ENCODE assay signal across 8 mouse cellular contexts in genomic region chr6:84590961-84591745, GRCm38 (mm10). TPM values are rescaled to one million over a fixed set of nuclear protein-coding genes. Genes with fewer than 3 reads are reported as not detected.
DNase-seq lines count a peak whose midpoint lies in the region; ATAC-seq and TF ChIP-seq lines count a peak whose summit lies in the region.

No protein-coding gene starts in this region.

- H3K4me1 ChIP-seq in hindbrain, embryonic 11.5 days (replicated peaks; ENCODE audit: control insufficient read depth, insufficient read depth, low read length) = peaks cover 2% of the 10 kb centered on the region; the same call in 1 of the 2 replicates
- peaks cover 27% of the 10 kb centered on the region; the same call in 1 of the 2 replicates for H3K4me1 ChIP-seq in kidney, postnatal 0 days (replicated peaks; ENCODE audit: insufficient read depth, low read length)

- WGBS in hindbrain, embryonic 11.5 days = 58% methylated on average over 6 of the region's 6 CpGs
- WGBS in kidney, postnatal 0 days = 46% methylated on average over 6 of the region's 6 CpGs

- H3K9ac ChIP-seq in hindbrain, embryonic 11.5 days (ENCODE audit: low read depth, low read length) = peak overlapping the region; percentile 57; the same call in 1 of the 2 replicates
- no peak overlapping the region for H3K9ac ChIP-seq in kidney, postnatal 0 days (ENCODE audit: low read depth, low read length)

- TF ChIP-seq CTCF in kidney, postnatal 0 days (IDR thresholded peaks at IDR 0.05; ENCODE audit: low read depth) = no peak

- peak overlapping the region; percentile 32 for H3K4me3 ChIP-seq in hindbrain, embryonic 11.5 days (ENCODE audit: low read depth, low read length)
- H3K4me3 ChIP-seq in kidney, postnatal 0 days (replicated peaks; ENCODE audit: low read depth, low read length) = no peak overlapping the region

- H3K9me3 ChIP-seq in hindbrain, embryonic 11.5 days (ENCODE audit: control insufficient read depth, low read length) = no peaks in the 10 kb centered on the region
- H3K9me3 ChIP-seq in kidney, postnatal 0 days (replicated peaks; ENCODE audit: low read length) = no peaks in the 10 kb centered on the region

- 0 out of 2 replicates have a peak overlapping the region, but pooled peaks have one; percentile 17 for H3K27ac ChIP-seq in hindbrain, embryonic 11.5 days (ENCODE audit: low read depth, low read length)
- H3K27ac ChIP-seq in kidney, postnatal 0 days = no peak overlapping the region

- no peaks in the 10 kb centered on the region for H3K36me3 ChIP-seq in hindbrain, embryonic 11.5 days (ENCODE audit: control insufficient read depth, insufficient read depth, low read length)
- no peaks in the 10 kb centered on the region for H3K36me3 ChIP-seq in kidney, postnatal 0 days (ENCODE audit: insufficient read depth, low read length)

- peak; percentile 2 to 7 for DNase-seq in layer of hippocampus, postnatal 10 days (ENCODE audit: low spot score in 2 of 2)
- DNase-seq in layer of hippocampus, postnatal 14 days (ENCODE audit: low spot score in 2 of 2) = no peak
- peak; percentile 26 for DNase-seq in adipocyte (ENCODE audit: low spot score)
- peak; percentile 6 for DNase-seq in hindbrain, embryonic 11.5 days (ENCODE audit: low spot score)
- peak; percentile 36 for DNase-seq in kidney, postnatal 0 days (ENCODE audit: low spot score)
- no peak for DNase-seq in cerebellum, adult 9-10 months
- no peak for DNase-seq in embryo, embryonic 9.5 days (ENCODE audit: extremely low spot score)

- no peak for ATAC-seq in hindbrain, embryonic 11.5 days (ENCODE audit: low FRiP score)
- ATAC-seq in kidney, postnatal 0 days (replicated peaks; ENCODE audit: low FRiP score, low read depth) = no peak
- ATAC-seq in erythroid progenitor cell, adult 5-6 weeks (replicated peaks; ENCODE audit: low FRiP score, poor library complexity, severe bottlenecking) = no peak

- peak overlapping the region; percentile 31 for H3K4me2 ChIP-seq in hindbrain, embryonic 11.5 days (replicated peaks; ENCODE audit: low read depth, low read length)
- H3K4me2 ChIP-seq in kidney, postnatal 0 days (ENCODE audit: low read length) = no peak overlapping the region

- peaks cover 33% of the 10 kb centered on the region for H3K27me3 ChIP-seq in hindbrain, embryonic 11.5 days (ENCODE audit: control insufficient read depth, insufficient read depth, low read length)
- H3K27me3 ChIP-seq in kidney, postnatal 0 days (ENCODE audit: insufficient read depth, low read length) = peaks cover 30% of the 10 kb centered on the region

RNA-seq across cellular contexts. Expression of gene Cyp26b1, which starts 2.6 kb away (rescaled TPM):
- 10 to 100 TPM; 30.9 to 31.0 TPM for total RNA-seq in layer of hippocampus, postnatal 10 days (2021)
- total RNA-seq in layer of hippocampus, postnatal 14 days (2021) = 10 to 100 TPM; 12.0 to 16.9 TPM
- polyA plus RNA-seq in hindbrain, embryonic 11.5 days (2014; fragmentation: Nextera tagmentation; extraction: Ambion mirVana) = 19.2 and 19.4 TPM in 2 replicates
- polyA plus RNA-seq in kidney, postnatal 0 days (2015; fragmentation: Nextera tagmentation; extraction: Ambion mirVana) = 2.9 and 3.2 TPM in 2 replicates
- not detected in 2 replicates for total RNA-seq in erythroid progenitor cell, adult 5-6 weeks (2015; ENCODE audit: low replicate concordance)
- not detected in 2 replicates for total RNA-seq in erythroid progenitor cell, adult 5-6 weeks (2017; ENCODE audit: low replicate concordance)

Comparison
In these comparisons a context has a peak if more than half of its experiments do, and no peak if none do; other contexts are left out.
1. DNase-seq: peak in layer of hippocampus, postnatal 10 days (2 of 2), adipocyte (single experiment), hindbrain, embryonic 11.5 days (single experiment) and kidney, postnatal 0 days (single experiment); none in layer of hippocampus, postnatal 14 days (0 of 2), cerebellum, adult 9-10 months (single experiment) and embryo, embryonic 9.5 days (single experiment).
2. RNA of gene Cyp26b1, which starts 2.6 kb away (total RNA-seq): 30.9 to 31.0 TPM in layer of hippocampus, postnatal 10 days and 12.0 to 16.9 TPM in layer of hippocampus, postnatal 14 days; not detected in erythroid progenitor cell, adult 5-6 weeks; every median in the first group is over 10 times any median in the second.